Mouse (Mus musculus): ENCODE results near the gene Itga6.
A peak's percentile ranks its signal among the peaks of the same experiment; 100 is the strongest.

The Itga6 gene

GRCm38 (mm10) chr2:71863531-71864173 lies 118.2 kb downstream of the Itga6 start:
- peak; percentile 68 for DNase-seq

GRCm38 (mm10) chr2:71865022-71865421 lies 119.6 kb downstream of the Itga6 start:
- peak; percentile 61 for DNase-seq

GRCm38 (mm10) chr2:71865935-71866334 lies 120.5 kb downstream of the Itga6 start:
- DNase-seq: peak; percentile 83

GRCm38 (mm10) chr2:71866565-71866964 lies 121.1 kb downstream of the Itga6 start:
- DNase-seq: peak; percentile 88

- DNase-seq: peak; percentile 53
Measured at GRCm38 (mm10) chr2:71867019-71867418, 121.6 kb downstream of the Itga6 start.

- DNase-seq: peak; percentile 97
Measured at GRCm38 (mm10) chr2:71867480-71867879, 122.1 kb downstream of the Itga6 start.

- peak; percentile 61 for DNase-seq
Measured at GRCm38 (mm10) chr2:71868256-71868655, 122.8 kb downstream of the Itga6 start.

DNA sequence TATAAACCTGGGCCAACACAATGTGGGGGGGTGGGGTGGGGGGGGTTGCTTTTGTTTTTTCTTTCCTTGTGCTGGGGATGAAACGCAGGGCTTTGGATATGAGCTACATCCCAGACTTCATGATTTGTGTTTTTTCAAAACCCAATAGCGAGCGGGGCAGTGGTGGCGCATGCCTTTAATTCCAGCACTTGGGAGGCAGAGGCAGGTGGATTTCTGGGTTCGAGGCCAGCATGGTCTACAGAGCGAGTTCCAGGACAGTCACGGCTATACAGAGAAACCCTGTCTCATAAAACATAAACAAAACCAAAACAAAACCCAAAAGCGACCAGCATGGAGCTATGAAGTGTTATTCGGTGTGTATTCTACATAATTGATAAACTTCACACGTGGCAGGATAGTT lies 126.7 kb downstream of the Itga6 start:
- DNase-seq: peak; percentile 90

DNA sequence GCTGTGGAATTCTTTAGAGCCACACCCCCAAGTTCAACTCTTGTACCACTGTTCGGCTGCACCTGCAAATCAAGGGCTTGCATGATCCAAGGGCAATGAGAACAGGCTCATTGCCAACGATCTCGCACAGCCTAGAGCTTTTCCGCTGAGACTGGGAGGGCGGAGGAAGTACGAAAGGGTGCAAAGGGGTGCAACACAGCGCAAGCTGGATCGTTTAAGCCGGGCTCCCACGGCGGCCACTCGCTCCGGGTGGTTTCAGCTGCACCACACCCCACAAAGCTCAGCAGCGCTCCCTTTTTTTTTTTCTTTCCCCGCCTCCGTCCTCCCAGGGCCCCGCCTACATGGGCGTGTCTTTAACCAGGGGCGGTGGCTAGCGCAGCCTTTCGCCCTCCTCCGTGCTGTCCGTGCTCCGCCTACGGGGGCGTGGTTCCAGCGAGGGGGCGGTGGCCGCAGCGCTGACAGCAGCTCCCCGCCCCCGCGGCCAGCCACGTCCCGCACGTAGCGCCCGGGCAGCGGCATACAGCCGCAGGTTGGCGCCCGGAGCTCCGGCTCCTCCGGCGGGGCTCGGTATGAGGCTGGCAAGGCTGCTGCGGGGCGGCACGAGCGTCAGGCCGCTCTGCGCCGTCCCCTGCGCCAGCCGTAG lies 127.5 kb downstream of the Itga6 start, which contains the start of gene Pdk1:
TSS of gene Pdk1 (plus strand) at position 424 of the 643 bp plus-strand sequence.
- DNase-seq: peak; percentile 100

- DNase-seq: peak; percentile 95
Measured at GRCm38 (mm10) chr2:71873474-71874322, 128.3 kb downstream of the Itga6 start.

DNA sequence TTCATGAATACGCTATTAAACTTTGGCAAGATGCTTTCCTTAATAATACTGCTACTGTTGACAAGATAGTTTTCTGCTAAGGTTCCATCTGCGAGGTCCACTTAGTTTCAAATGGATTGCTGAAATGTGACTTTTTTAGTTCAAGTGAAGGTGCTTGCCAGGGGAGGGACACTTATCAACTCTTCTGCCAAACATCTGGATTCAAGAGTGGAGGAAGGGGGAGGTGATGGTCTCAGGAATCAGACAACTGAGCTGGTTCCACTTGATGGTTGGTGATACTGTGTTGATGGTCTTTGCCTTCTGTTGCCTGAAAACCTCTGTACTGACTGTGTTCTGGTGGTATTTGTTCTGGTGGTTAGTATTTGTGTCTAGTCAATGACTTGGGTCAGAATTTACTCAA lies 129.0 kb downstream of the Itga6 start:
- peak; percentile 45 for DNase-seq

DNA sequence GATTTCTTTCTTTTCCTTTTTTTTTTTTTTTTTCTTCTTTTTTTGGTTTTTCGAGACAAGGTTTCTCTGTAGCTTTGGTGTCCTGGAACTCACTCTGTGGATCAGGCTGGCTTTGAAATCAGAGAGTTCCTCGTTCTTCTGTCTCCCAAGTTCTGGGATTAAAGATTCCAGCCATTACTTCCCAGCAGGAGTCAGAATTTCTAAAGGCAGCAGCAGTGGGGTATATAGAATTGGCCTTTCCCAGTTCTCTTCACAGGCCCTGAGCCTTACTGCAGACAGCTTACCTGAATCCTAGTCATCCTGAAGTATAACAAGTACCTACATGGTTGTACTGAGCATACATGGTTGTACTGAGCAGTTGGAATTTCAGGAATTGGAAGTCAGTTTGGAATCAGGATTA lies 129.4 kb downstream of the Itga6 start:
- DNase-seq: peak; percentile 52

DNA sequence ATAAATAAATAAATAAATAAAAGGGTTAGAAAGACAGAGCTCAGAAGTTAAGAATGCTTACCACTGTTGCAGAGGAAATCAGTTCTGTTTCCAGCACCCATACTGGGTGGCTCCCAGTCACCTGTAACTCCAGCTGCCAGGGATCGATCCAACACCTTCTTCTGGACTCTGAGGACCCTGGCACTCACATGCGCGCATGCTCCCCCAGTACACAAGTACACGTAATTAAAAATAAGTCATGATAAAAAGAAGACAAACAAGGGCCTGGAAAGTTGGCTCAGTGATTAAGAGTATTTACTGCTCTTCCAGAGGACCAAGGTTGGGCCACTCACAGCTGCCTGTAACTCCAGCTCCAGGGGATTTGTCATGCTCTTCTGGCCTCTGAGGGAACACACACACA lies 132.4 kb downstream of the Itga6 start:
- peak; percentile 87 for DNase-seq

- DNase-seq: peak; percentile 75
Measured at GRCm38 (mm10) chr2:71878441-71878840, 133.0 kb downstream of the Itga6 start.

- DNase-seq: no peak
Measured at GRCm38 (mm10) chr2:71878943-71879342, 133.5 kb downstream of the Itga6 start.

- DNase-seq: peak; percentile 84
Measured at GRCm38 (mm10) chr2:71882914-71883651, 137.7 kb downstream of the Itga6 start.

DNA sequence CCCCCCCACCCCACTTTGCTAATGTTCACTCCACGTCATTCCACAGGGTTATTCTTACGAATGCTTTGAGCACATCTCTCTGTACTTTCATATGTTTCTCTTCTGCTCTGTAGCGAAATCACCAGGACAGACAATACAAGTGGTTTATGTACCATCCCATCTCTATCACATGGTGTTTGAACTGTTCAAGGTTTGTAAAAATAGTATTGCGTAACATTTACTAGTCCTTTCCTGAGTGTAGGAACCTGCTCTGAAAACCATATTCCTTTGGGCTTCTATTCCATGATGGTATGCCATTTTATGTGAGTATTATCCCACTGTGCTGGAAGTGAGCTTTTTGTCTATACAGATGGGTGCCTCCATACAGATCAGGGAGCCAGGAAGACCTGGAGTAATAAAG lies 141.9 kb downstream of the Itga6 start:
- DNase-seq: peak; percentile 46

DNA sequence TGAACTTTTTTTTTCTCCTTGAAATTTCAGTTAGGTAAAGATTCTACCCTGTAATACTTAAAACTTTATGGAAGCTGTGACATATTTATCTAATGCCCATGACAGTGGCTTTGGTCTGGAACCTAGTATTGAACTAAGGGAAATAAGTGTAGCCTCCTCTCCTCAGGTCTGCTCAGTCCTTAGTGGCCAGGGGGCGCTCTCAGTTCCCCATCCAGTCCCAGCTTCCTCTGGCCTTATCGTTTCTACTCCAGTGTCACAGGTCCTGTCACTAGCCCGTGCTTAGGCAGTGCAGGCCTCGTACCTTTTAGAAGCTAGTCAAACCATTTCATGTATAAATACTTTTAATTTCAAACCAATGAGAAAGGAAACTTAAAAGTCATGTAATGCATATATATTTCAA lies 143.0 kb downstream of the Itga6 start:
- DNase-seq: no peak

DNA sequence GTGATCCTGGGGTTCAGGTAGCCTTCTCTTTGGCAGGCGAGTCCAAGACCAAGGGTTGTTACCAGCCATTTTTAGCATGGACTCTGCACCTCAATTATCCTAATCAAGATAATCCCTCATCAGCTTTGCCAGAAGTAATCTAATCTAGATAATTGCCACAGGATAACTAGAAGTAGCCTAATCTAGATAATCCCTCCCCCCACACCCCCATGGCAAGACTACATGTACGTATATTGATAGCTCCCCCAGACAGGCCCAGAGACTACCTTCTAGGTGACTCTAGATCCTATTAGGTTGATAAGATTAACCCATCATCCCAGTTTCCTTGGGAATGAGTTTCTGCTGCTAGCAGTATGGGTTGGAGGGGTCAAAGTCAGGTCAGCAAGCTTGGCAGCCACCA lies 146.1 kb downstream of the Itga6 start:
- peak; percentile 52 for DNase-seq

DNA sequence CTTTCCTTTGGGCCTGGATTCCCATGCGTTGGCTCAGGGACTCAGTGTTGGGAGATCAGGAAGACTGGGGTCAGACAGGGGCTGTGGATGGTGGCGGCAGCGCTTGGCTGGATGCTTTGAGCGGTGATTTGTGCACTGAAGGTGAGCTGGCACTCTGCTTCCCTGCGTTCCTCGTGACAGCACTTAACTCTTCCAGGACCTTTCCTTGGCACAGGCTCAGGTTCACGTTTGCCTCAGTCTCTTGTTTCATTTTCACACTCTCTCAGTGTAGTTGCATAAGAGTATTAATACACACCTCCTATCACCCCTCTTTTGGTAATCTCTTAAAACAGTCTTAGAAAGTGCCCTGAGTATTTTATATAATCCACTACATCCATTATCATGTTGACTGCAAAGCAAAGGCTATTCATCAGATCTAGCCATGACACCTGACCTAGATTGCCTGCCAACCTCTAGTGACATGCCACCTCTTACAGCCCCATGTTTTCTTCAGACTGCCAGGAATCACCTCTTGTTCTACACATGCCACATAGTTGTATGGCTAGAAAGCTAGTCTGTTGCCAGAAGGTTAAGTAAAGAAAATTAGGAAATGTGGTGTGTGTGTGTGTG lies 147.4 kb downstream of the Itga6 start:
- DNase-seq: peak; percentile 88

- DNase-seq: peak; percentile 72
Measured at GRCm38 (mm10) chr2:71895596-71896286, 150.3 kb downstream of the Itga6 start.

- DNase-seq: peak; percentile 46
Measured at GRCm38 (mm10) chr2:71897420-71897819, 152.0 kb downstream of the Itga6 start.

Measured in heart, adult 11 months (tissue).